Mouse (Mus musculus) fat pad, adult 2 months (tissue): ENCODE data around the gene Cycs.

Source experiments
- DNase-seq: peaks from one replicate; pipeline ENCODE4 v3.0.0-alpha.2; 2011; ENCODE audit warnings: low read depth, low spot score; ENCODE audit errors: extremely low read depth

Gene Cycs

GRCm38 (mm10) chr6:50545412-50546043 is 20.8 kb downstream of the Cycs start:
- no peak for DNase-seq

- no peak for DNase-seq
Measured at GRCm38 (mm10) chr6:50542535-50542934, 23.8 kb downstream of the Cycs start.

- no peak for DNase-seq
Measured at GRCm38 (mm10) chr6:50539641-50540040, 26.7 kb downstream of the Cycs start.

GRCm38 (mm10) chr6:50536461-50536892 is 29.9 kb downstream of the Cycs start:
- DNase-seq: no peak

- no peak for DNase-seq
Measured at GRCm38 (mm10) chr6:50535346-50535745, 31.0 kb downstream of the Cycs start.

GRCm38 (mm10) chr6:50531920-50532319 is 34.4 kb downstream of the Cycs start:
- DNase-seq: peak; percentile 87

GRCm38 (mm10) chr6:50531003-50531402 is 35.3 kb downstream of the Cycs start:
- no peak for DNase-seq

- DNase-seq: no peak
Measured at GRCm38 (mm10) chr6:50529194-50529593, 37.1 kb downstream of the Cycs start.

GRCm38 (mm10) chr6:50527416-50527815 is 38.9 kb downstream of the Cycs start:
- DNase-seq: no peak

GRCm38 (mm10) chr6:50526597-50527024 is 39.7 kb downstream of the Cycs start:
- DNase-seq: peak; percentile 70

- DNase-seq: no peak
Measured at GRCm38 (mm10) chr6:50525846-50526245, 40.5 kb downstream of the Cycs start.

GRCm38 (mm10) chr6:50524261-50524896 is 42.0 kb downstream of the Cycs start:
- no peak for DNase-seq

GRCm38 (mm10) chr6:50522772-50523171 is 43.6 kb downstream of the Cycs start:
- no peak for DNase-seq

- no peak for DNase-seq
Measured at GRCm38 (mm10) chr6:50521532-50522135, 44.7 kb downstream of the Cycs start.

GRCm38 (mm10) chr6:50520139-50520538 is 46.2 kb downstream of the Cycs start:
- DNase-seq: no peak

- DNase-seq: no peak
Measured at GRCm38 (mm10) chr6:50518371-50518770, 48.0 kb downstream of the Cycs start.
